Mouse (Mus musculus): ENCODE results near the gene Cspg5. TPM values are rescaled to one million over a fixed set of nuclear protein-coding genes. Genes with fewer than 3 reads are reported as not detected.

Gene Cspg5
- polyA plus RNA-seq, 1 experiment from 2014 or later, result 0.66 TPM

- H3K9ac ChIP-seq (ENCODE audit: low read depth, low read length), result no peak overlapping the region
- H3K4me2 ChIP-seq, result no peak overlapping the region
- H3K27me3 ChIP-seq (ENCODE audit: control insufficient read depth, insufficient read depth, low read length), result no peaks in the 10 kb centered on the region
- H3K9me3 ChIP-seq (replicated peaks; ENCODE audit: control insufficient read depth, low read length), result no peaks in the 10 kb centered on the region; the same call in 1 of the 2 replicates
- no peak for ATAC-seq (replicated peaks; ENCODE audit: insufficient number of reproducible peaks, low FRiP score, low TSS enrichment)
- WGBS (ENCODE audit: insufficient replicate concordance), result 76% methylated on average over 9 of the region's 9 CpGs
- H3K4me3 ChIP-seq (ENCODE audit: low read depth, low read length), result no peak overlapping the region
- H3K36me3 ChIP-seq (ENCODE audit: control insufficient read depth, insufficient read depth, low read length), result no peaks in the 10 kb centered on the region
- H3K27ac ChIP-seq (ENCODE audit: low read depth, low read length), result no peak overlapping the region
- H3K4me1 ChIP-seq (ENCODE audit: control insufficient read depth, insufficient read depth, low read length), result no peaks in the 10 kb centered on the region
Measured at GRCm38 (mm10) chr9:110264991-110265390, 21.4 kb downstream of the Cspg5 start.

GRCm38 (mm10) chr9:110268416-110268815 lies 24.8 kb downstream of the Cspg5 start:
- no peak overlapping the region for H3K4me2 ChIP-seq
- no peaks in the 10 kb centered on the region for H3K27me3 ChIP-seq (ENCODE audit: control insufficient read depth, insufficient read depth, low read length)
- H3K9me3 ChIP-seq (replicated peaks; ENCODE audit: control insufficient read depth, low read length), result no peaks in the 10 kb centered on the region
- no peak for ATAC-seq (replicated peaks; ENCODE audit: insufficient number of reproducible peaks, low FRiP score, low TSS enrichment)
- no peaks in the 10 kb centered on the region for H3K36me3 ChIP-seq (ENCODE audit: control insufficient read depth, insufficient read depth, low read length)
- no peak overlapping the region for H3K9ac ChIP-seq (ENCODE audit: low read depth, low read length)
- H3K4me1 ChIP-seq (ENCODE audit: control insufficient read depth, insufficient read depth, low read length), result no peaks in the 10 kb centered on the region
- H3K4me3 ChIP-seq (ENCODE audit: low read depth, low read length), result no peak overlapping the region
- no peak overlapping the region for H3K27ac ChIP-seq (ENCODE audit: low read depth, low read length)
- 89% methylated on average over 10 of the region's 10 CpGs for WGBS (ENCODE audit: insufficient replicate concordance)

GRCm38 (mm10) chr9:110272330-110272729 lies 28.7 kb downstream of the Cspg5 start:
- H3K4me1 ChIP-seq (ENCODE audit: control insufficient read depth, insufficient read depth, low read length), result no peaks in the 10 kb centered on the region
- WGBS (ENCODE audit: insufficient replicate concordance), result 78% methylated on average over 3 of the region's 3 CpGs
- H3K4me2 ChIP-seq, result no peak overlapping the region
- H3K9ac ChIP-seq (ENCODE audit: low read depth, low read length), result no peak overlapping the region
- ATAC-seq (replicated peaks; ENCODE audit: insufficient number of reproducible peaks, low FRiP score, low TSS enrichment), result no peak
- H3K27me3 ChIP-seq (ENCODE audit: control insufficient read depth, insufficient read depth, low read length), result no peaks in the 10 kb centered on the region
- H3K36me3 ChIP-seq (ENCODE audit: control insufficient read depth, insufficient read depth, low read length), result no peaks in the 10 kb centered on the region
- no peaks in the 10 kb centered on the region for H3K9me3 ChIP-seq (replicated peaks; ENCODE audit: control insufficient read depth, low read length)
- no peak overlapping the region for H3K4me3 ChIP-seq (ENCODE audit: low read depth, low read length)
- no peak overlapping the region for H3K27ac ChIP-seq (ENCODE audit: low read depth, low read length)

- no peak overlapping the region for H3K4me3 ChIP-seq (ENCODE audit: low read depth, low read length)
- H3K27ac ChIP-seq (ENCODE audit: low read depth, low read length), result no peak overlapping the region
- H3K27me3 ChIP-seq (ENCODE audit: control insufficient read depth, insufficient read depth, low read length), result no peaks in the 10 kb centered on the region
- 72% methylated on average over 4 of the region's 4 CpGs for WGBS (ENCODE audit: insufficient replicate concordance)
- no peaks in the 10 kb centered on the region for H3K9me3 ChIP-seq (replicated peaks; ENCODE audit: control insufficient read depth, low read length)
- H3K4me2 ChIP-seq, result no peak overlapping the region
- no peaks in the 10 kb centered on the region for H3K4me1 ChIP-seq (ENCODE audit: control insufficient read depth, insufficient read depth, low read length)
- ATAC-seq (replicated peaks; ENCODE audit: insufficient number of reproducible peaks, low FRiP score, low TSS enrichment), result no peak
- H3K36me3 ChIP-seq (ENCODE audit: control insufficient read depth, insufficient read depth, low read length), result no peaks in the 10 kb centered on the region
- H3K9ac ChIP-seq (ENCODE audit: low read depth, low read length), result no peak overlapping the region
Measured at GRCm38 (mm10) chr9:110273507-110273906, 29.9 kb downstream of the Cspg5 start.

- no peak overlapping the region for H3K9ac ChIP-seq (ENCODE audit: low read depth, low read length)
- H3K4me2 ChIP-seq, result no peak overlapping the region
- no peaks in the 10 kb centered on the region for H3K36me3 ChIP-seq (ENCODE audit: control insufficient read depth, insufficient read depth, low read length)
- no peaks in the 10 kb centered on the region for H3K4me1 ChIP-seq (ENCODE audit: control insufficient read depth, insufficient read depth, low read length)
- no peak for ATAC-seq (replicated peaks; ENCODE audit: insufficient number of reproducible peaks, low FRiP score, low TSS enrichment)
- 73% methylated on average over 5 of the region's 5 CpGs for WGBS (ENCODE audit: insufficient replicate concordance)
- H3K9me3 ChIP-seq (replicated peaks; ENCODE audit: control insufficient read depth, low read length), result no peaks in the 10 kb centered on the region
- no peak overlapping the region for H3K27ac ChIP-seq (ENCODE audit: low read depth, low read length)
- no peak overlapping the region for H3K4me3 ChIP-seq (ENCODE audit: low read depth, low read length)
- H3K27me3 ChIP-seq (ENCODE audit: control insufficient read depth, insufficient read depth, low read length), result no peaks in the 10 kb centered on the region
Measured at GRCm38 (mm10) chr9:110275882-110276281, 32.3 kb downstream of the Cspg5 start.

- ATAC-seq (replicated peaks; ENCODE audit: insufficient number of reproducible peaks, low FRiP score, low TSS enrichment), result no peak
- H3K27me3 ChIP-seq (ENCODE audit: control insufficient read depth, insufficient read depth, low read length), result no peaks in the 10 kb centered on the region
Measured at GRCm38 (mm10) chr9:110277431-110277881, 33.9 kb downstream of the Cspg5 start.

GRCm38 (mm10) chr9:110284075-110284697 lies 40.6 kb downstream of the Cspg5 start:
- H3K27me3 ChIP-seq (ENCODE audit: control insufficient read depth, insufficient read depth, low read length), result no peaks in the 10 kb centered on the region
- no peak overlapping the region for H3K4me2 ChIP-seq
- H3K27ac ChIP-seq (ENCODE audit: low read depth, low read length), result no peak overlapping the region
- H3K4me3 ChIP-seq (ENCODE audit: low read depth, low read length), result no peak overlapping the region
- no peaks in the 10 kb centered on the region for H3K4me1 ChIP-seq (ENCODE audit: control insufficient read depth, insufficient read depth, low read length)
- H3K9ac ChIP-seq (ENCODE audit: low read depth, low read length), result no peak overlapping the region
- H3K36me3 ChIP-seq (ENCODE audit: control insufficient read depth, insufficient read depth, low read length), result no peaks in the 10 kb centered on the region
- ATAC-seq (replicated peaks; ENCODE audit: insufficient number of reproducible peaks, low FRiP score, low TSS enrichment), result no peak
- no peaks in the 10 kb centered on the region for H3K9me3 ChIP-seq (replicated peaks; ENCODE audit: control insufficient read depth, low read length)
- 92% methylated on average over 8 of the region's 10 CpGs for WGBS (ENCODE audit: insufficient replicate concordance)

More at GRCm38 (mm10) chr9:110277431-110277881, 33.9 kb downstream of the Cspg5 start:
- H3K27ac ChIP-seq (ENCODE audit: low read depth, low read length), result no peak overlapping the region
- H3K9me3 ChIP-seq (replicated peaks; ENCODE audit: control insufficient read depth, low read length), result no peaks in the 10 kb centered on the region
- no peak overlapping the region for H3K9ac ChIP-seq (ENCODE audit: low read depth, low read length)
- no peaks in the 10 kb centered on the region for H3K36me3 ChIP-seq (ENCODE audit: control insufficient read depth, insufficient read depth, low read length)
- H3K4me2 ChIP-seq, result no peak overlapping the region
- H3K4me3 ChIP-seq (ENCODE audit: low read depth, low read length), result no peak overlapping the region
- WGBS (ENCODE audit: insufficient replicate concordance), result 51% methylated on average over 8 of the region's 8 CpGs
- H3K4me1 ChIP-seq (ENCODE audit: control insufficient read depth, insufficient read depth, low read length), result no peaks in the 10 kb centered on the region

GRCm38 (mm10) chr9:110287321-110287924 lies 43.8 kb downstream of the Cspg5 start:
- Histone ChIP-seq H3K9me3 (replicated peaks; ENCODE audit: control insufficient read depth, low read length) (no peaks in the 10 kb centered on the region), H3K4me3 (ENCODE audit: low read depth, low read length) (no peak overlapping the region), H3K4me2 (no peak overlapping the region), H3K4me1 (ENCODE audit: control insufficient read depth, insufficient read depth, low read length) (no peaks in the 10 kb centered on the region), H3K9ac (ENCODE audit: low read depth, low read length) (no peak overlapping the region), H3K27me3 (ENCODE audit: control insufficient read depth, insufficient read depth, low read length) (no peaks in the 10 kb centered on the region), H3K36me3 (ENCODE audit: control insufficient read depth, insufficient read depth, low read length) (no peaks in the 10 kb centered on the region), H3K27ac (ENCODE audit: low read depth, low read length) (no peak overlapping the region)
- ATAC-seq (replicated peaks; ENCODE audit: insufficient number of reproducible peaks, low FRiP score, low TSS enrichment), result no peak
- 81% methylated on average over 7 of the region's 7 CpGs for WGBS (ENCODE audit: insufficient replicate concordance)

GRCm38 (mm10) chr9:110293254-110293718 lies 49.7 kb downstream of the Cspg5 start:
- ATAC-seq (replicated peaks; ENCODE audit: insufficient number of reproducible peaks, low FRiP score, low TSS enrichment), result no peak
- H3K36me3 ChIP-seq (ENCODE audit: control insufficient read depth, insufficient read depth, low read length), result no peaks in the 10 kb centered on the region
- no peaks in the 10 kb centered on the region for H3K4me1 ChIP-seq (ENCODE audit: control insufficient read depth, insufficient read depth, low read length)
- no peak overlapping the region for H3K9ac ChIP-seq (ENCODE audit: low read depth, low read length)
- no peak overlapping the region for H3K27ac ChIP-seq (ENCODE audit: low read depth, low read length)
- H3K4me2 ChIP-seq, result no peak overlapping the region
- no peaks in the 10 kb centered on the region for H3K9me3 ChIP-seq (replicated peaks; ENCODE audit: control insufficient read depth, low read length)
- H3K4me3 ChIP-seq (ENCODE audit: low read depth, low read length), result no peak overlapping the region
- WGBS (ENCODE audit: insufficient replicate concordance), result 59% methylated on average over 12 of the region's 12 CpGs
- no peaks in the 10 kb centered on the region for H3K27me3 ChIP-seq (ENCODE audit: control insufficient read depth, insufficient read depth, low read length)

All from heart, embryonic 11.5 days (tissue).